Mouse (Mus musculus): ENCODE measurements around the gene Gm4498.
"Not testable (repeated sequence)": the region's sequence is repeated elsewhere in the genome, so short reads cannot be mapped to it uniquely, and the experiment has no call there.

Gene Gm4498

GRCm38 (mm10) chr7:20233728-20234127 lies at the start of gene Gm4498:
TSS of gene Gm4498 (minus strand) at chr7:20233828.
- not testable (repeated sequence) for DNase-seq (ENCODE audit: low spot score in 2 of 2)

- DNase-seq (ENCODE audit: low spot score in 2 of 2) = not testable (repeated sequence)
Observed at GRCm38 (mm10) chr7:20262734-20263133, 29.1 kb upstream of the Gm4498 start, which contains the start of gene Gm5890. TSS of gene Gm5890 (minus strand) at chr7:20262834.

DNA sequence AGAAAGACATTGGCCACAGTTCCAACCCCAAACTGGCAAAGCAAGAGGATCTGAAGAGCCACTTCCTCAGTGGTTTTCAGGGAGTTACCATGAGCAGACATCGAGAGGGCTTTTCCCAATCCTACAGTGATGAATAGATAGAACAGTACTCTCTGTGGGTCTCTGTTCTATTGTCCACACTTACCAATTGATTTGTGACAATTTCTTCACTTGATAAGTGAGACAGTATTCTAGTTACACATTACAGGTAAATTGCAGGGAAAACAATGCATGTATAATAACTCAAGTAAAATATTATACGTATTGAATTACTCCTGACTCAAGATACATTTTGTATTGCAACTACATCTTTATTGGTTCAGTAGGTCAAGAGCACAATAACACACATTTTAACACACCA lies 28.1 kb downstream of the Gm4498 start, which contains the start of gene Gm6164:
Gene Gm6164, minus strand, starts transcription at position 101 of the 400 bp plus-strand sequence.
- not testable (repeated sequence) for DNase-seq (ENCODE audit: low spot score in 2 of 2)

DNA sequence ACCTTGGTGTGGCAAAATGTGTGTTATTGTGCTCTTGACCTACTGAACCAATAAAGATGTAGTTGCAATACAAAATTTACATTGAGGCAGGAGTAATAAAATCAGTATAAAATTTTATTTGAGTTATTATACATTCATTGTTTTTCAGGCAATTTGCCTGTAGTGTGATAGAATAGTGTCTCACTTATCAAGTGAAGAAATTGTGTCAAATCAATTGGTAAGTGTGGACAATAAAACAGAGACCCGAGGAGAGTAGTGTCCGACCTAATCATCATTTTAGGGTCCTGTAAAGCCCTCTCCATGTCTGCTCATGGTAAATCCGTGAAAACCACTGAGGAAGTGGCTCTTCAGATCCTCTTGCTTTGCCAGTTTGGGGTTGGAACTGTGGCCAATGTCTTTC lies 40.2 kb downstream of the Gm4498 start, which contains the start of gene Vmn1r95:
Gene Vmn1r95, plus strand, starts transcription at position 301 of the 400 bp plus-strand sequence.
- DNase-seq (ENCODE audit: low spot score in 2 of 2) = not testable (repeated sequence)
